Mouse (Mus musculus) gastrocnemius, adult 18-20 months (tissue): Measurements from ENCODE around the gene Ccdc61. TPM values are rescaled to one million over a fixed set of nuclear protein-coding genes. Genes with fewer than 3 reads are reported as not detected.
A peak's percentile ranks its signal among the peaks of the same experiment; 100 is the strongest.
"Not testable (repeated sequence)": the region's sequence is repeated elsewhere in the genome, so short reads cannot be mapped to it uniquely, and the experiment has no call there.

Experiments
- DNase-seq: peaks from one replicate; pipeline ENCODE4 v3.0.0; 2021; ENCODE audit warnings: low spot score
- total RNA-seq, 2 experiments: library from RNA; stranded (reverse); gene quantifications; 2 replicates each; pipeline ENCODE4 v1.2.3; 2021

Ccdc61 gene
- total RNA-seq, 2 experiments from 2014 or later, result 3.6 to 5.6 TPM

- DNase-seq, result no peak
Observed at GRCm38 (mm10) chr7:18917931-18918330, 7.7 kb upstream of the Ccdc61 start.

GRCm38 (mm10) chr7:18916254-18916653 is 6.0 kb upstream of the Ccdc61 start:
- DNase-seq, result no peak

- DNase-seq, result no peak
Observed at GRCm38 (mm10) chr7:18909797-18910196, 418 bp downstream of the Ccdc61 start.

- DNase-seq, result no peak
Observed at GRCm38 (mm10) chr7:18904971-18905370, 5.2 kb downstream of the Ccdc61 start.

GRCm38 (mm10) chr7:18902486-18902885 is 7.7 kb downstream of the Ccdc61 start:
- no peak for DNase-seq

- no peak for DNase-seq
Observed at GRCm38 (mm10) chr7:18900513-18900912, 9.7 kb downstream of the Ccdc61 start.

- peak; percentile 43 for DNase-seq
Observed at GRCm38 (mm10) chr7:18896536-18896935, 13.7 kb downstream of the Ccdc61 start.

GRCm38 (mm10) chr7:18893651-18894430 is 16.4 kb downstream of the Ccdc61 start:
- peak; percentile 54 for DNase-seq

GRCm38 (mm10) chr7:18893009-18893408 is 17.2 kb downstream of the Ccdc61 start:
- DNase-seq, result no peak

GRCm38 (mm10) chr7:18891872-18892599 is 18.2 kb downstream of the Ccdc61 start:
- DNase-seq, result peak; percentile 81

- no peak for DNase-seq
Observed at GRCm38 (mm10) chr7:18890848-18891247, 19.4 kb downstream of the Ccdc61 start.

- no peak for DNase-seq
Observed at GRCm38 (mm10) chr7:18886963-18887362, 23.3 kb downstream of the Ccdc61 start.

- DNase-seq, result no peak
Observed at GRCm38 (mm10) chr7:18884745-18885422, 25.3 kb downstream of the Ccdc61 start.

GRCm38 (mm10) chr7:18883991-18884744 is 26.0 kb downstream of the Ccdc61 start:
- DNase-seq, result no peak

- no peak for DNase-seq
Observed at GRCm38 (mm10) chr7:18878691-18879090, 31.5 kb downstream of the Ccdc61 start.

- no peak for DNase-seq
Observed at GRCm38 (mm10) chr7:18875372-18875771, 34.8 kb downstream of the Ccdc61 start.

- peak; percentile 61 for DNase-seq
Observed at GRCm38 (mm10) chr7:18873253-18873652, 37.0 kb downstream of the Ccdc61 start.

- no peak for DNase-seq
Observed at GRCm38 (mm10) chr7:18872816-18873215, 37.4 kb downstream of the Ccdc61 start.

GRCm38 (mm10) chr7:18872014-18872802 is 38.0 kb downstream of the Ccdc61 start:
- DNase-seq, result no peak

GRCm38 (mm10) chr7:18871031-18871430 is 39.2 kb downstream of the Ccdc61 start, which contains the start of gene Pglyrp1:
Gene Pglyrp1, plus strand, starts transcription at chr7:18871331.
- DNase-seq, result not testable (repeated sequence)

GRCm38 (mm10) chr7:18868491-18868890 is 41.7 kb downstream of the Ccdc61 start:
- DNase-seq, result no peak
